Mouse (Mus musculus) MEL (cell line): ENCODE measurements at regions not wholly inside any gene's neighbourhood (a gene's known extent, or its start where the extent isn't known, plus 50 kb on each side); places are given as distances from the start of the nearest gene placed in this dataset.
"Not testable (repeated sequence)": the region's sequence is repeated elsewhere in the genome, so short reads cannot be mapped to it uniquely, and the experiment has no call there.

Experiments used
- DNase-seq: peaks from one replicate; pipeline ENCODE4 v3.0.0; 2011; ENCODE audit warnings: low read depth, low spot score
- H3K27ac ChIP-seq: 2 replicates; pipeline ENCODE4 v1.5.1; 2012; ENCODE audit warnings: low read depth, mild to moderate bottlenecking, control low read depth, low read length, moderate library complexity; ENCODE audit not compliant: control insufficient read depth
- H3K27me3 ChIP-seq, 2 experiments: fragments of 150-350 bp in 1 of 2; sonication (generic) in 1 of 2; 2 replicates each; pipeline ENCODE4 v1.6.1; 2012; ENCODE audit warnings: low read length in 2 of 2, mild to moderate bottlenecking in 2 of 2, improper control_type of control experiment in 1 of 2, moderate library complexity in 1 of 2; ENCODE audit not compliant: insufficient read depth in 2 of 2, control insufficient read depth in 1 of 2
- H3K36me3 ChIP-seq, 2 experiments: 2 replicates each; pipeline ENCODE4 v1.6.1; 2012 to 2014; ENCODE audit warnings: low read length in 2 of 2, improper control_type of control experiment in 1 of 2, inconsistent platforms in 1 of 2, mild to moderate bottlenecking in 1 of 2; ENCODE audit not compliant: insufficient read depth in 2 of 2, control insufficient read depth in 1 of 2
- H3K4me1 ChIP-seq, 2 experiments: fragments of 150-350 bp in 1 of 2; sonication (generic) in 1 of 2; 2 replicates each; pipeline ENCODE4 v1.6.1; 2012; ENCODE audit warnings: low read length in 2 of 2, improper control_type of control experiment in 1 of 2, mild to moderate bottlenecking in 1 of 2; ENCODE audit not compliant: insufficient read depth in 2 of 2, control insufficient read depth in 1 of 2
- H3K4me3 ChIP-seq, 2 experiments: fragments of 150-350 bp in 1 of 2; sonication (generic) in 1 of 2; 2 replicates each; pipeline ENCODE4 v1.5.1; 2012; ENCODE audit warnings: low read depth in 2 of 2, low read length in 2 of 2, mild to moderate bottlenecking in 2 of 2, moderate library complexity in 2 of 2, control low read depth in 1 of 2, improper control_type of control experiment in 1 of 2; ENCODE audit not compliant: control insufficient read depth in 1 of 2, insufficient read depth in 1 of 2
- H3K79me2 ChIP-seq: 2 replicates; pipeline ENCODE4 v1.6.1; 2012; ENCODE audit warnings: mild to moderate bottlenecking, low read length, moderate library complexity; ENCODE audit not compliant: control insufficient read depth, poor library complexity, insufficient read depth
- H3K9ac ChIP-seq: 2 replicates; pipeline ENCODE4 v1.6.1; 2012; ENCODE audit warnings: low read depth, mild to moderate bottlenecking, control low read depth, low read length, moderate library complexity; ENCODE audit not compliant: control insufficient read depth, poor library complexity, severe bottlenecking
- H3K9me3 ChIP-seq: fragments of 150-350 bp; sonication (generic); replicated peaks from 2 replicates; pipeline ENCODE4 v1.6.1; 2012; ENCODE audit warnings: mild to moderate bottlenecking, low read length, improper control_type of control experiment, moderate library complexity; ENCODE audit not compliant: insufficient read depth

GRCm38 (mm10) chr8:71823655-71824622, 57.9 kb upstream of the Zfp709 start:
- H3K27ac ChIP-seq, H3K9ac ChIP-seq, H3K4me3 ChIP-seq, DNase-seq, H3K36me3 ChIP-seq, H3K79me2 ChIP-seq, H3K27me3 ChIP-seq, H3K4me1 ChIP-seq, H3K9me3 ChIP-seq: not testable (repeated sequence)

GRCm38 (mm10) chr8:71822749-71823148, 59.1 kb upstream of the Zfp709 start:
- H3K4me1 ChIP-seq, H3K27me3 ChIP-seq, H3K9me3 ChIP-seq, H3K79me2 ChIP-seq, H3K4me3 ChIP-seq, DNase-seq, H3K27ac ChIP-seq, H3K36me3 ChIP-seq, H3K9ac ChIP-seq: not testable (repeated sequence)

GRCm38 (mm10) chr8:71819936-71820335, 61.9 kb upstream of the Zfp709 start:
- H3K27ac ChIP-seq, DNase-seq, H3K36me3 ChIP-seq, H3K9me3 ChIP-seq, H3K79me2 ChIP-seq, H3K4me3 ChIP-seq, H3K9ac ChIP-seq, H3K27me3 ChIP-seq, H3K4me1 ChIP-seq: not testable (repeated sequence)

GRCm38 (mm10) chr8:71819381-71819780, 62.4 kb upstream of the Zfp709 start:
- H3K4me3 ChIP-seq, H3K4me1 ChIP-seq, H3K79me2 ChIP-seq, H3K27me3 ChIP-seq, H3K36me3 ChIP-seq, H3K27ac ChIP-seq, H3K9ac ChIP-seq, H3K9me3 ChIP-seq, DNase-seq: not testable (repeated sequence)

GRCm38 (mm10) chr8:71816272-71817034, 65.4 kb upstream of the Zfp709 start:
- H3K36me3 ChIP-seq, DNase-seq: not testable (repeated sequence)

GRCm38 (mm10) chr8:71815813-71816212, 66.0 kb upstream of the Zfp709 start:
- not testable (repeated sequence) for H3K9ac ChIP-seq, DNase-seq, H3K36me3 ChIP-seq, H3K4me1 ChIP-seq, H3K79me2 ChIP-seq, H3K9me3 ChIP-seq, H3K27ac ChIP-seq, H3K27me3 ChIP-seq, H3K4me3 ChIP-seq

More at GRCm38 (mm10) chr8:71816272-71817034, 65.4 kb upstream of the Zfp709 start:
- H3K9me3 ChIP-seq, H3K4me1 ChIP-seq, H3K4me3 ChIP-seq, H3K27ac ChIP-seq, H3K9ac ChIP-seq, H3K79me2 ChIP-seq, H3K27me3 ChIP-seq: not testable (repeated sequence)
